Mouse (Mus musculus) erythroblast, embryonic 14.5 days (primary cell): ENCODE data around the gene Fads6. TPM values are rescaled to one million over a fixed set of nuclear protein-coding genes. Genes with fewer than 3 reads are reported as not detected.

ENCODE experiments used
- H3K27me3 ChIP-seq: 2 replicates; pipeline ENCODE4 v1.6.1; 2012; ENCODE audit warnings: inconsistent platforms; ENCODE audit not compliant: control insufficient read depth
- H3K36me3 ChIP-seq: 2 replicates; pipeline ENCODE4 v1.6.1; 2012; ENCODE audit warnings: mild to moderate bottlenecking, inconsistent platforms; ENCODE audit not compliant: control insufficient read depth
- H3K4me1 ChIP-seq: 2 replicates; pipeline ENCODE4 v1.6.1; 2012; ENCODE audit warnings: inconsistent platforms; ENCODE audit not compliant: control insufficient read depth
- H3K4me3 ChIP-seq: replicated peaks from 2 replicates; pipeline ENCODE3; 2012; ENCODE audit warnings: moderate library complexity, mild to moderate bottlenecking, inconsistent platforms
- H3K9me3 ChIP-seq: 2 replicates; pipeline ENCODE4 v1.6.1; 2012; ENCODE audit warnings: low read length, inconsistent platforms, mixed read lengths; ENCODE audit not compliant: control insufficient read depth
- GATA1 ChIP-seq: IDR thresholded peaks from 2 replicates; pipeline ENCODE4 v1.6.1; 2012; ENCODE audit warnings: low read length, inconsistent platforms, mixed read lengths
- TAL1 ChIP-seq: IDR thresholded peaks from 3 replicates; pipeline ENCODE4 v1.6.1; 2012; ENCODE audit warnings: low read length, inconsistent platforms, mixed read lengths
- polyA plus RNA-seq: library from polyadenylated mRNA; stranded (reverse); fragments of >175 nt; gene quantifications from 2 replicates; pipeline ENCODE4 v1.2.3, GENCODE M21; 2012

Gene Fads6
- polyA plus RNA-seq, 1 experiment: 0.01 TPM

GRCm38 (mm10) chr11:115267061-115267883 lies 30.2 kb downstream of the Fads6 start, which contains the start of gene Grin2c:
Gene Grin2c (minus strand): TSS chr11:115267243.
- H3K27me3 ChIP-seq: peaks cover 54% of the 10 kb centered on the region
- no peak within 1 kb of the TSS for H3K4me3 ChIP-seq
- H3K36me3 ChIP-seq: peaks cover 31% of the 10 kb centered on the region; the same call in 1 of the 2 replicates
- peaks cover 6% of the 10 kb centered on the region for H3K4me1 ChIP-seq
- no peaks in the 10 kb centered on the region for H3K9me3 ChIP-seq
- TF ChIP-seq GATA1: no peak
- no peak for TF ChIP-seq TAL1

GRCm38 (mm10) chr11:115266400-115266778 lies 31.1 kb downstream of the Fads6 start:
- peaks cover 24% of the 10 kb centered on the region; the same call in 1 of the 2 replicates for H3K36me3 ChIP-seq
- H3K27me3 ChIP-seq: peaks cover 62% of the 10 kb centered on the region
- H3K9me3 ChIP-seq: no peaks in the 10 kb centered on the region
- peaks cover 6% of the 10 kb centered on the region for H3K4me1 ChIP-seq
- no peak overlapping the region for H3K4me3 ChIP-seq
- TF ChIP-seq GATA1 (no peak), TAL1 (no peak)

GRCm38 (mm10) chr11:115265771-115266399 lies 31.6 kb downstream of the Fads6 start:
- H3K27me3 ChIP-seq: peaks cover 62% of the 10 kb centered on the region
- H3K36me3 ChIP-seq: peaks cover 19% of the 10 kb centered on the region; the same call in 1 of the 2 replicates
- H3K4me1 ChIP-seq: peaks cover 6% of the 10 kb centered on the region
- no peak overlapping the region for H3K4me3 ChIP-seq
- H3K9me3 ChIP-seq: no peaks in the 10 kb centered on the region
- TF ChIP-seq TAL1 (no peak), GATA1 (no peak)

- Histone ChIP-seq H3K9me3 (no peaks in the 10 kb centered on the region), H3K27me3 (peaks cover 70% of the 10 kb centered on the region), H3K4me3 (no peak overlapping the region), H3K36me3 (peaks cover 16% of the 10 kb centered on the region; the same call in 1 of the 2 replicates), H3K4me1 (peaks cover under 1% of the 10 kb centered on the region; the same call in 1 of the 2 replicates)
- no peak for TF ChIP-seq GATA1
- no peak for TF ChIP-seq TAL1
Measured at GRCm38 (mm10) chr11:115264862-115265668, 32.4 kb downstream of the Fads6 start.

GRCm38 (mm10) chr11:115264136-115264861 lies 33.2 kb downstream of the Fads6 start:
- TF ChIP-seq GATA1 (no peak), TAL1 (no peak)
- Histone ChIP-seq H3K36me3 (peaks cover 13% of the 10 kb centered on the region; the same call in 1 of the 2 replicates), H3K4me1 (no peaks in the 10 kb centered on the region), H3K9me3 (no peaks in the 10 kb centered on the region), H3K4me3 (no peak overlapping the region), H3K27me3 (peaks cover 70% of the 10 kb centered on the region)

GRCm38 (mm10) chr11:115262954-115263353 lies 34.5 kb downstream of the Fads6 start:
- Histone ChIP-seq H3K4me3 (no peak overlapping the region), H3K27me3 (peaks cover 69% of the 10 kb centered on the region), H3K4me1 (peaks cover 2% of the 10 kb centered on the region), H3K9me3 (peaks cover 2% of the 10 kb centered on the region; the same call in 1 of the 2 replicates), H3K36me3 (peaks cover under 1% of the 10 kb centered on the region; the same call in 1 of the 2 replicates)
- TF ChIP-seq GATA1: no peak
- no peak for TF ChIP-seq TAL1

- Histone ChIP-seq H3K4me1 (peaks cover 5% of the 10 kb centered on the region), H3K9me3 (peaks cover 2% of the 10 kb centered on the region; the same call in 1 of the 2 replicates), H3K36me3 (no peaks in the 10 kb centered on the region), H3K27me3 (peaks cover 41% of the 10 kb centered on the region), H3K4me3 (no peak overlapping the region)
- TF ChIP-seq TAL1: no peak
Measured at GRCm38 (mm10) chr11:115259134-115259533, 38.3 kb downstream of the Fads6 start.

- H3K9me3 ChIP-seq: peaks cover 2% of the 10 kb centered on the region; the same call in 1 of the 2 replicates
- peaks cover 5% of the 10 kb centered on the region for H3K4me1 ChIP-seq
- H3K36me3 ChIP-seq: no peaks in the 10 kb centered on the region
- TF ChIP-seq TAL1: no peak
- no peak for TF ChIP-seq GATA1
- peaks cover 36% of the 10 kb centered on the region for H3K27me3 ChIP-seq
- no peak overlapping the region for H3K4me3 ChIP-seq
Measured at GRCm38 (mm10) chr11:115257775-115258510, 39.5 kb downstream of the Fads6 start.
